Mouse (Mus musculus): ENCODE measurements around the gene 4930562C15Rik. TPM values are rescaled to one million over a fixed set of nuclear protein-coding genes. Genes with fewer than 3 reads are reported as not detected.

The 4930562C15Rik gene
- total and polyA plus RNA-seq, 3 experiments: 0.12 to 0.21 TPM; not detected in 1

GRCm38 (mm10) chr16:4878192-4878885, 43.1 kb downstream of the 4930562C15Rik start:
- peak overlapping the region; percentile 90 for H3K9ac ChIP-seq (ENCODE audit: control insufficient read depth, low read depth, low read length, poor library complexity, severe bottlenecking)
- peak overlapping the region; percentile 83 to 92 for H3K4me3 ChIP-seq (ENCODE audit: control insufficient read depth in 1 of 2, insufficient read depth in 1 of 2, low read depth in 2 of 2, low read length in 2 of 2)
- TF ChIP-seq ZNF384 (IDR thresholded peaks at IDR 0.05; ENCODE audit: low read depth, low read length) (no peak), CHD2 (IDR thresholded peaks at IDR 0.05; ENCODE audit: low read length) (no peak), POLR2AphosphoS2 (IDR thresholded peaks at IDR 0.05; ENCODE audit: low read length) (no peak), EP300 (IDR thresholded peaks at IDR 0.05; ENCODE audit: low read depth in 1 of 2, low read length in 2 of 2) (peak; percentile 10 to 42; a peak in 3 of 4 replicates), JUND (IDR thresholded peaks at IDR 0.05; ENCODE audit: low read depth, low read length) (no peak), MXI1 (IDR thresholded peaks at IDR 0.05; ENCODE audit: low read depth, low read length) (0 out of 2 replicates have a peak, but pooled peaks have one; percentile 23), ZKSCAN1 (IDR thresholded peaks at IDR 0.05; ENCODE audit: low read depth, low read length) (no peak), KAT2A (conservative IDR thresholded peaks at IDR 0.05; ENCODE audit: low read depth, low read length) (no peak), RCOR1 (IDR thresholded peaks at IDR 0.05; ENCODE audit: low read depth, low read length) (0 out of 2 replicates have a peak, but pooled peaks have one; percentile 10), USF2 (IDR thresholded peaks at IDR 0.05; ENCODE audit: borderline replicate concordance in 1 of 2, insufficient read depth in 1 of 2, low read depth in 1 of 2, low read length in 2 of 2) (no peak)
- H3K79me2 ChIP-seq (ENCODE audit: control insufficient read depth, insufficient read depth, low read length, poor library complexity): peaks cover 19% of the 10 kb centered on the region
- H3K27ac ChIP-seq (ENCODE audit: control insufficient read depth, low read depth, low read length): peak overlapping the region; percentile 37
- H3K4me1 ChIP-seq (ENCODE audit: control insufficient read depth in 1 of 2, insufficient read depth in 2 of 2, low read length in 2 of 2): peaks cover 2 to 29% of the 10 kb centered on the region in 2 experiments; a peak in 3 of 4 replicates
- DNase-seq (ENCODE audit: low read depth, low spot score): peak; percentile 78
- no peaks in the 10 kb centered on the region for H3K9me3 ChIP-seq (replicated peaks; ENCODE audit: insufficient read depth, low read length)
- no peaks in the 10 kb centered on the region for H3K27me3 ChIP-seq (ENCODE audit: control insufficient read depth in 1 of 2, insufficient read depth in 2 of 2, low read length in 2 of 2)
- peaks cover 0 to 9% of the 10 kb centered on the region in 2 experiments; a peak in 2 of 4 replicates for H3K36me3 ChIP-seq (ENCODE audit: control insufficient read depth in 1 of 2, insufficient read depth in 2 of 2, low read length in 2 of 2)

GRCm38 (mm10) chr16:4879101-4879707, 44.0 kb downstream of the 4930562C15Rik start:
- peaks cover 0 to 7% of the 10 kb centered on the region in 2 experiments; a peak in 2 of 4 replicates for H3K36me3 ChIP-seq (ENCODE audit: control insufficient read depth in 1 of 2, insufficient read depth in 2 of 2, low read length in 2 of 2)
- peaks cover 2 to 25% of the 10 kb centered on the region in 2 experiments; a peak in 3 of 4 replicates for H3K4me1 ChIP-seq (ENCODE audit: control insufficient read depth in 1 of 2, insufficient read depth in 2 of 2, low read length in 2 of 2)
- peak overlapping the region; percentile 83 to 92 for H3K4me3 ChIP-seq (ENCODE audit: control insufficient read depth in 1 of 2, insufficient read depth in 1 of 2, low read depth in 2 of 2, low read length in 2 of 2)
- peak overlapping the region; percentile 90 for H3K9ac ChIP-seq (ENCODE audit: control insufficient read depth, low read depth, low read length, poor library complexity, severe bottlenecking)
- peak; percentile 57; the same call in 1 of the 2 replicates for TF ChIP-seq POLR2AphosphoS5 (IDR thresholded peaks at IDR 0.05; ENCODE audit: borderline replicate concordance, low read depth, low read length)
- no peak for TF ChIP-seq ETS1 (IDR thresholded peaks at IDR 0.05; ENCODE audit: low read depth, low read length)
- TF ChIP-seq MYC (IDR thresholded peaks at IDR 0.05; ENCODE audit: low read depth, low read length): no peak
- no peak for TF ChIP-seq MAX (IDR thresholded peaks at IDR 0.05; ENCODE audit: low read length)
- no peak for TF ChIP-seq USF2 (IDR thresholded peaks at IDR 0.05; ENCODE audit: borderline replicate concordance in 1 of 2, insufficient read depth in 1 of 2, low read depth in 1 of 2, low read length in 2 of 2)
- TF ChIP-seq CHD2 (IDR thresholded peaks at IDR 0.05; ENCODE audit: low read length): no peak
- no peak for TF ChIP-seq EP300 (IDR thresholded peaks at IDR 0.05; ENCODE audit: low read depth in 1 of 2, low read length in 2 of 2)
- no peak for TF ChIP-seq ZMIZ1 (IDR thresholded peaks at IDR 0.05; ENCODE audit: low read depth, low read length)
- TF ChIP-seq SIN3A (IDR thresholded peaks at IDR 0.05; ENCODE audit: low read length): 0 out of 2 replicates have a peak, but pooled peaks have one; percentile 22
- TF ChIP-seq CTCF (IDR thresholded peaks at IDR 0.05 in 2 of 3, conservative IDR thresholded peaks at IDR 0.05 in 1 of 3; ENCODE audit: control insufficient read depth in 1 of 3, insufficient read depth in 1 of 3, low read depth in 2 of 3, low read length in 3 of 3, poor library complexity in 1 of 3, severe bottlenecking in 1 of 3): no peak
- no peak for TF ChIP-seq TCF12 (IDR thresholded peaks at IDR 0.05; ENCODE audit: low read depth, low read length)
- TF ChIP-seq MAFK (IDR thresholded peaks at IDR 0.05; ENCODE audit: borderline replicate concordance, low read depth, low read length): no peak
- TF ChIP-seq POLR2A (IDR thresholded peaks at IDR 0.05; ENCODE audit: control insufficient read depth in 1 of 2, insufficient read depth in 1 of 2, low read depth in 1 of 2, low read length in 2 of 2, poor library complexity in 1 of 2): no peak
- TF ChIP-seq MYB (IDR thresholded peaks at IDR 0.05; ENCODE audit: low read depth, low read length): no peak
- no peak for TF ChIP-seq POLR2AphosphoS2 (IDR thresholded peaks at IDR 0.05; ENCODE audit: low read length)
- TF ChIP-seq CHD1 (IDR thresholded peaks at IDR 0.05; ENCODE audit: low read depth, low read length): no peak
- no peak for TF ChIP-seq GATA1 (IDR thresholded peaks at IDR 0.05; ENCODE audit: low read depth, low read length)
- 0 out of 2 replicates have a peak, but pooled peaks have one; percentile 2 for TF ChIP-seq BHLHE40 (IDR thresholded peaks at IDR 0.05; ENCODE audit: borderline replicate concordance, low read depth, low read length)
- TF ChIP-seq E2F4 (IDR thresholded peaks at IDR 0.05; ENCODE audit: borderline replicate concordance, low read depth, low read length): no peak
- no peak for TF ChIP-seq USF1 (IDR thresholded peaks at IDR 0.05; ENCODE audit: low read depth, low read length)
- no peak for TF ChIP-seq TBP (IDR thresholded peaks at IDR 0.05; ENCODE audit: low read depth, low read length)
- no peak for TF ChIP-seq RCOR1 (IDR thresholded peaks at IDR 0.05; ENCODE audit: low read depth, low read length)
- no peak for TF ChIP-seq MXI1 (IDR thresholded peaks at IDR 0.05; ENCODE audit: low read depth, low read length)
- peak; percentile 72 for DNase-seq (ENCODE audit: low read depth, low spot score)
- peaks cover 19% of the 10 kb centered on the region for H3K79me2 ChIP-seq (ENCODE audit: control insufficient read depth, insufficient read depth, low read length, poor library complexity)
- no peaks in the 10 kb centered on the region for H3K27me3 ChIP-seq (ENCODE audit: control insufficient read depth in 1 of 2, insufficient read depth in 2 of 2, low read length in 2 of 2)
- no peaks in the 10 kb centered on the region for H3K9me3 ChIP-seq (replicated peaks; ENCODE audit: insufficient read depth, low read length)
- peak overlapping the region; percentile 93 for H3K27ac ChIP-seq (ENCODE audit: control insufficient read depth, low read depth, low read length)
